Mouse (Mus musculus) forebrain, embryonic 10.5 days (tissue): ENCODE measurements around the gene Zkscan1. TPM values are rescaled to one million over a fixed set of nuclear protein-coding genes. Genes with fewer than 3 reads are reported as not detected.

Source experiments
- DNase-seq: peaks from one replicate; pipeline ENCODE4 v3.0.0-alpha.2; 2017; ENCODE audit warnings: low spot score; ENCODE audit errors: extremely low spot score
- H3K27ac ChIP-seq: fragments of 300-500 bp; sonication (generic); 2 replicates; pipeline ENCODE4 v1.5.1; 2016; ENCODE audit warnings: mild to moderate bottlenecking
- H3K27me3 ChIP-seq: fragments of 300-500 bp; sonication (generic); 2 replicates; pipeline ENCODE4 v1.6.1; 2016; ENCODE audit warnings: mild to moderate bottlenecking; ENCODE audit not compliant: poor library complexity, severe bottlenecking
- H3K36me3 ChIP-seq: fragments of 300-500 bp; sonication (generic); replicated peaks from 2 replicates; pipeline ENCODE4 v1.6.1; 2016; ENCODE audit warnings: mild to moderate bottlenecking, moderate library complexity
- H3K4me1 ChIP-seq: fragments of 300-500 bp; sonication (generic); 2 replicates; pipeline ENCODE4 v1.6.1; 2016
- H3K4me3 ChIP-seq: fragments of 300-500 bp; sonication (generic); 2 replicates; pipeline ENCODE4 v1.5.1; 2016; ENCODE audit warnings: mild to moderate bottlenecking, moderate library complexity
- H3K9me3 ChIP-seq: fragments of 300-500 bp; sonication (generic); 2 replicates; pipeline ENCODE4 v1.6.1; 2016; ENCODE audit warnings: mild to moderate bottlenecking, moderate library complexity
- WGBS: fragments of 180-500 bp; shearing (Covaris S2); methylation state at CpG from one replicate; pipeline ENCODE4 v1.1.7; 2016; 5-methylcytosine and 5-hydroxymethylcytosine counted together
- polyA plus RNA-seq: library from polyadenylated mRNA; unstranded; fragments of >200 nt; fragmentation: Nextera tagmentation; extraction: Ambion mirVana; gene quantifications from 2 replicates; pipeline ENCODE4 v1.2.1, GENCODE M21; 2016

Zkscan1 gene
- polyA plus RNA-seq, 1 experiment from 2014 or later: 25.2 TPM

DNA sequence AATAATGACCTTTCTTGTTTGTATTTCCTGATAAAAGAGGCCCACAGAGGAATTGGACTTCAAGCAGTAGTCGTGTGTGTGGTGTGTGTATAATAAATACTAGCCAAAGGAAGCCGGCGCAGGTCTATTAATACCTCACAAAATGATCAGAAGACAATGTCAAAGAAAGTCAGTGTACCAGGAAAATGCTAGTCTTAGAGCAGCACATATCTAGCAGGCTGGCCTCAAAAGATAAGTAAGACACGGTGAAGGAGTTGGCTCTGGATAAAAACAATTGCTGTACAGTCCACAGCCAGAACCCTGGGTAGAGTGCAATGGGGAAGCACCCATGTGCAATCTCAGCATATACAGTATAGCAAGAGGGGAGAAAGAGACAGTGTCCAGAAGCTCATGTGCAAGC, 52.4 kb downstream of the Zkscan1 start:
- H3K4me1 ChIP-seq: no peaks in the 10 kb centered on the region
- H3K27me3 ChIP-seq: no peaks in the 10 kb centered on the region
- no peak overlapping the region for H3K4me3 ChIP-seq
- H3K9me3 ChIP-seq: no peaks in the 10 kb centered on the region
- H3K36me3 ChIP-seq: peaks cover 59% of the 10 kb centered on the region
- WGBS: 95% methylated on average over 4 of the region's 4 CpGs
- no peak for DNase-seq
- H3K27ac ChIP-seq: no peak overlapping the region

DNA sequence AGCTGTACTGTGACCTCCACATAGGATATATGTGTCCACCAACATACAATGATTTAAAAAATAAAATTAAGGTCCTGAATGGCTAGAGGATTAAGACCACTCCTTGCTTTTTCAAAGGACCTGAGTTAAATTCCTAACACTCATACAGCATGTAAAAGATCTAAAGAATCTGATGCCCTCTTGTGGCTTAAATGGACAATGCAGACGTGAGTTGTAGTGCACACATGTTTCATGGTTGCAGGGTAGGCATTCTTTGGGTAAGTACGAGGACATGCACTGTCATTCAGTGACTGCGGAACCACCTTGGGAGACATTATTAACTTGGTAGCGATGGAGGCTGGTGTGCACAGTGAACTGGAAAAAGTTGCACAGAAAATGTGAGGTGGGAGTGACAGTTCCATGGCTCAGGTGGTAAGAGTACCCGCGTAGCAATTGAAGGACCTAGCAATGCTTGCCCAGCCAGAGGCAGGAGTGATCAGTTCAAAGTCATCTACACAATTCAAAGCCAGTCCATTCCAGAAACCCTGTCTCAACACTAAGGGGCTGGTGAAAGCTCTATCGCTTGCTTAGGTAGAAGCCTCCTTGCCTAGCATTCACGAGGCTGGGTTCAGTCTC, 53.2 kb downstream of the Zkscan1 start:
- WGBS: 67% methylated on average over 8 of the region's 8 CpGs
- no peak overlapping the region for H3K27ac ChIP-seq
- no peak for DNase-seq

DNA sequence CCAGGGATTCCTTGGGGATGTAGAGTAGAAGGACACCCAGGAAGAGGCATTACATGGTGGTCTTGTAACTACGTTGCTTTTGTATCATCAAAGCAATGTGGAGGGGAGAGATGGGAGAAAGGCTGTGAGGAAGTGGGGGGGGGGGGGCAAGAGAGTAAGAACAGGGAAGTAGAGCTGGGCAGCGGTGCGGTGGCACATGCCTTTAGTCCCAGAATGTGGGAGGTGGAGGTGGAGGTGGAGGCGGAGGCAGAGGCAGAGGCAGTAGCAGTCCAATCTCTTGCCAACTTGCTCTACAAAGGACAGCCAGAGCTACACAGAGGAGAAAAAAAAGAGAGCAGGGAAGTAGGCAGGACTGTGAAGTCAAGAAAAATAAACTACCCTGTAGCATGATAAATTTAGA, 53.7 kb downstream of the Zkscan1 start:
- Histone ChIP-seq H3K36me3 (peaks cover 57% of the 10 kb centered on the region), H3K27me3 (no peaks in the 10 kb centered on the region), H3K4me1 (no peaks in the 10 kb centered on the region), H3K9me3 (no peaks in the 10 kb centered on the region; the same call in 1 of the 2 replicates), H3K27ac (no peak overlapping the region), H3K4me3 (no peak overlapping the region)
- 81% methylated on average over 4 of the region's 4 CpGs for WGBS
- no peak for DNase-seq

More for the DNA sequence above, 53.2 kb downstream of the Zkscan1 start:
- peaks cover 57% of the 10 kb centered on the region for H3K36me3 ChIP-seq
- H3K9me3 ChIP-seq: no peaks in the 10 kb centered on the region
- H3K4me1 ChIP-seq: no peaks in the 10 kb centered on the region
- no peaks in the 10 kb centered on the region for H3K27me3 ChIP-seq
- no peak overlapping the region for H3K4me3 ChIP-seq

DNA sequence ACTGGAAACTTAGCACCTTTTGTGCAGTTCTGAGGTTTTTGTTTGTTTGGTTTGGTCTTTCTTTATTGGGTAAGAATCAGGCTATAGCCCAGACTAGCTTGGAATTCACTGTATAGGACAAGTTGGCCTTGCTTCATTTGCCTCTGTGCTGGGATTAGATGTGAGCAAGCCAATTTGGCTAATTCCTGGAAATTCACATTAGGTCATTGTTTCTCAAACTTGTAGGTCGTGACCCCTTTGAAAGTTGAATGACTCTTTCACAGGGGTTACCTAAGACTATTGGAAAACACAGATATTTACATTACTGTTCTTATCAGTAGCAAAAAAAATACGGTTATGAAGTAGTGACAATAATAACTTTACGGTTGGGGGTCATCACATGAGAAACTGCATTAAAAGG, 69.5 kb downstream of the Zkscan1 start:
- Histone ChIP-seq H3K36me3 (peaks cover 40% of the 10 kb centered on the region), H3K27me3 (no peaks in the 10 kb centered on the region), H3K4me3 (peak overlapping the region; percentile 86), H3K4me1 (peaks cover 12% of the 10 kb centered on the region), H3K27ac (peak overlapping the region; percentile 98), H3K9me3 (no peaks in the 10 kb centered on the region)
- 87% methylated on average over 3 of the region's 3 CpGs for WGBS
- DNase-seq: no peak

DNA sequence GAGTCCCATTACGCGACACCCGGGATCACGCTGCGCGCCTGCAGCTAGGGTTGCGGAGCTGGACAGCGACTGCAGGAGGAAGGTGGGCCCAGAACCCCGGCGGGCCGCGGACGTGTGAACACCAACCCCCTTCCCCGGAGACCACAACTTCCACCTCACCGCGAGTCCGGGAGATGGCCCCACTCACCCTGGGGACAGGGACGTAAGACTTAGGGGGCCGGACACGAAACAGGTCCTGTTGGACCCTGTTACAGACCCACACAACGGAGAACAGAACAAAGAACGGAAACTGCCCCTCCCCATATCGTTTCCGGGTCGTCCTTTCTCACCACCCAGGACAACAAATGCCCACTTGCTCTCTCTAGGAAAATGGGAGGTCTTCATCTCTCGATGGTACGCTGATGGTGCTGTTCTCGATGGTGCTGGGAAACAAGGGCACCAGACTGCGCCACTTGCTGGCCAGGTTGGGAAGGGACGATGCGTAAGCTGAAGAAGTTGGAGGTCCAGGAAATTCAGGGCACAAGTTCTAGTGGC, 70.6 kb downstream of the Zkscan1 start, which contains the start of gene Zfp113:
Zfp113 (minus strand) TSS at position 302 of the 534 bp plus-strand sequence.
- H3K4me3 ChIP-seq: peak within 1 kb of the TSS; percentile 86
- DNase-seq: peak; percentile 90
- H3K4me1 ChIP-seq: peaks cover 16% of the 10 kb centered on the region
- H3K36me3 ChIP-seq: peaks cover 34% of the 10 kb centered on the region
- WGBS: under 1% methylated on average over 31 of the region's 31 CpGs
- no peaks in the 10 kb centered on the region for H3K9me3 ChIP-seq
- peak within 1 kb of the TSS; percentile 98 for H3K27ac ChIP-seq
- H3K27me3 ChIP-seq: no peaks in the 10 kb centered on the region

Other genes starting within 250 kb of the Zkscan1 start
- gene Pilra, start 248.8 kb upstream of the Zkscan1 start, polyA plus RNA-seq: 0.43 and 0.58 TPM in 2 replicates
- not detected in 2 replicates for gene Pilrb1, start 227.0 kb upstream of the Zkscan1 start, polyA plus RNA-seq
- not detected in 2 replicates for gene Pilrb2, start 213.3 kb upstream of the Zkscan1 start, polyA plus RNA-seq
- not detected in 2 replicates for gene Cyp3a13, start 163.5 kb upstream of the Zkscan1 start, polyA plus RNA-seq
- gene Gjc3, start 122.0 kb upstream of the Zkscan1 start, polyA plus RNA-seq: not detected in 2 replicates
- not detected in 2 replicates for gene Azgp1, start 103.6 kb upstream of the Zkscan1 start, polyA plus RNA-seq
- not detected in 2 replicates for gene Smok3a, start 63.8 kb upstream of the Zkscan1 start, polyA plus RNA-seq
- not detected in 2 replicates for gene Smok3b, start 63.7 kb upstream of the Zkscan1 start, polyA plus RNA-seq
- gene Smok3c, start 31.9 kb upstream of the Zkscan1 start, polyA plus RNA-seq: not detected in 2 replicates
- 98.4 and 105 TPM in 2 replicates for gene Zscan21, start 31.8 kb downstream of the Zkscan1 start, polyA plus RNA-seq
- 37.0 and 38.7 TPM in 2 replicates for gene Zfp113, start 70.7 kb downstream of the Zkscan1 start, polyA plus RNA-seq
- 348 and 351 TPM in 2 replicates for gene Cops6, start 76.0 kb downstream of the Zkscan1 start, polyA plus RNA-seq
- gene Ap4m1, start 86.9 kb downstream of the Zkscan1 start, polyA plus RNA-seq: 32.7 TPM in 2 replicates
- gene Mcm7, start 87.3 kb downstream of the Zkscan1 start, polyA plus RNA-seq: 444 and 449 TPM in 2 replicates
- 151 and 155 TPM in 2 replicates for gene Taf6, start 102.4 kb downstream of the Zkscan1 start, polyA plus RNA-seq
- gene Cnpy4, start 102.4 kb downstream of the Zkscan1 start, polyA plus RNA-seq: 51.4 and 56.7 TPM in 2 replicates
- gene Mblac1, start 109.2 kb downstream of the Zkscan1 start, polyA plus RNA-seq: 8.9 and 10.4 TPM in 2 replicates
- gene Nxpe5, start 140.8 kb downstream of the Zkscan1 start, polyA plus RNA-seq: not detected in 2 replicates
- gene Lamtor4, start 170.4 kb downstream of the Zkscan1 start, polyA plus RNA-seq: 38.9 and 41.5 TPM in 2 replicates
- gene BC037034, start 178.9 kb downstream of the Zkscan1 start, polyA plus RNA-seq: 5.3 and 5.5 TPM in 2 replicates
- 3.1 and 3.9 TPM in 2 replicates for gene Gal3st4, start 187.8 kb downstream of the Zkscan1 start, polyA plus RNA-seq
- gene Gm43720, start 194.9 kb downstream of the Zkscan1 start, polyA plus RNA-seq: 0.09 TPM in 2 replicates
- 34.8 and 36.7 TPM in 2 replicates for gene Gpc2, start 194.9 kb downstream of the Zkscan1 start, polyA plus RNA-seq
- 3.8 and 4.1 TPM in 2 replicates for gene Stag3, start 195.2 kb downstream of the Zkscan1 start, polyA plus RNA-seq